Mouse (Mus musculus): ENCODE results near the gene Reep1. TPM values are rescaled to one million over a fixed set of nuclear protein-coding genes. Genes with fewer than 3 reads are reported as not detected.

Reep1 gene
- polyA plus RNA-seq, 1 experiment from 2014 or later = 18.0 TPM

GRCm38 (mm10) chr6:71783165-71783564, 75.8 kb downstream of the Reep1 start:
- Histone ChIP-seq H3K27me3 (no peaks in the 10 kb centered on the region), H3K27ac (no peak overlapping the region), H3K4me2 (no peak overlapping the region), H3K4me1 (replicated peaks) (peaks cover 12% of the 10 kb centered on the region), H3K9me3 (replicated peaks) (no peaks in the 10 kb centered on the region), H3K36me3 (peaks cover 6% of the 10 kb centered on the region; the same call in 1 of the 2 replicates), H3K4me3 (no peak overlapping the region), H3K9ac (no peak overlapping the region)
- no peak for ATAC-seq (replicated peaks; ENCODE audit: insufficient number of reproducible peaks, insufficient read depth, low FRiP score, low read depth)
- 90% methylated on average over 5 of the region's 5 CpGs for WGBS

- no peak overlapping the region for H3K4me3 ChIP-seq
- H3K36me3 ChIP-seq = peaks cover 6% of the 10 kb centered on the region; the same call in 1 of the 2 replicates
- 31% methylated on average over 9 of the region's 9 CpGs for WGBS
- no peaks in the 10 kb centered on the region for H3K27me3 ChIP-seq
- H3K27ac ChIP-seq = peak overlapping the region; percentile 6; the same call in 1 of the 2 replicates
- H3K9me3 ChIP-seq (replicated peaks) = no peaks in the 10 kb centered on the region
- peak; percentile 70; the same call in 1 of the 2 replicates for ATAC-seq (replicated peaks; ENCODE audit: insufficient number of reproducible peaks, insufficient read depth, low FRiP score, low read depth)
- H3K9ac ChIP-seq = no peak overlapping the region
- peaks cover 12% of the 10 kb centered on the region; the same call in 1 of the 2 replicates for H3K4me1 ChIP-seq (replicated peaks)
- no peak overlapping the region for H3K4me2 ChIP-seq
Observed at GRCm38 (mm10) chr6:71788348-71788747, 81.0 kb downstream of the Reep1 start.

GRCm38 (mm10) chr6:71791771-71792170, 84.4 kb downstream of the Reep1 start:
- WGBS = 87% methylated on average over 6 of the region's 6 CpGs
- H3K9me3 ChIP-seq (replicated peaks) = no peaks in the 10 kb centered on the region
- no peaks in the 10 kb centered on the region for H3K27me3 ChIP-seq
- H3K36me3 ChIP-seq = no peaks in the 10 kb centered on the region; the same call in 1 of the 2 replicates
- no peak overlapping the region for H3K27ac ChIP-seq
- ATAC-seq (replicated peaks; ENCODE audit: insufficient number of reproducible peaks, insufficient read depth, low FRiP score, low read depth) = no peak
- H3K9ac ChIP-seq = no peak overlapping the region
- H3K4me1 ChIP-seq (replicated peaks) = peaks cover 13% of the 10 kb centered on the region; the same call in 1 of the 2 replicates
- no peak overlapping the region for H3K4me2 ChIP-seq
- no peak overlapping the region for H3K4me3 ChIP-seq

- Histone ChIP-seq H3K36me3 (no peaks in the 10 kb centered on the region; the same call in 1 of the 2 replicates), H3K27me3 (no peaks in the 10 kb centered on the region), H3K9ac (no peak overlapping the region), H3K9me3 (replicated peaks) (no peaks in the 10 kb centered on the region), H3K4me2 (no peak overlapping the region), H3K27ac (no peak overlapping the region), H3K4me1 (replicated peaks) (peaks cover 9% of the 10 kb centered on the region), H3K4me3 (no peak overlapping the region)
- WGBS = 66% methylated on average over 3 of the region's 3 CpGs
- no peak for ATAC-seq (replicated peaks; ENCODE audit: insufficient number of reproducible peaks, insufficient read depth, low FRiP score, low read depth)
Observed at GRCm38 (mm10) chr6:71799391-71799790, 92.0 kb downstream of the Reep1 start.

- H3K4me1 ChIP-seq (replicated peaks) = peaks cover 26% of the 10 kb centered on the region
- no peak overlapping the region for H3K4me2 ChIP-seq
- H3K4me3 ChIP-seq = no peak overlapping the region
- H3K36me3 ChIP-seq = no peaks in the 10 kb centered on the region
- H3K27me3 ChIP-seq = no peaks in the 10 kb centered on the region
- WGBS = 59% methylated on average over 7 of the region's 7 CpGs
- no peak overlapping the region for H3K27ac ChIP-seq
- no peak overlapping the region for H3K9ac ChIP-seq
- ATAC-seq (replicated peaks; ENCODE audit: insufficient number of reproducible peaks, insufficient read depth, low FRiP score, low read depth) = no peak
- H3K9me3 ChIP-seq (replicated peaks) = no peaks in the 10 kb centered on the region
Observed at GRCm38 (mm10) chr6:71801011-71801713, 93.8 kb downstream of the Reep1 start.

GRCm38 (mm10) chr6:71801714-71802094, 94.3 kb downstream of the Reep1 start:
- no peak for ATAC-seq (replicated peaks; ENCODE audit: insufficient number of reproducible peaks, insufficient read depth, low FRiP score, low read depth)
- H3K27ac ChIP-seq = no peak overlapping the region
- WGBS = 64% methylated on average over 10 of the region's 10 CpGs
- no peak overlapping the region for H3K9ac ChIP-seq
- H3K4me1 ChIP-seq (replicated peaks) = peaks cover 25% of the 10 kb centered on the region
- H3K36me3 ChIP-seq = no peaks in the 10 kb centered on the region
- no peak overlapping the region for H3K4me2 ChIP-seq
- no peaks in the 10 kb centered on the region for H3K27me3 ChIP-seq
- H3K9me3 ChIP-seq (replicated peaks) = no peaks in the 10 kb centered on the region
- no peak overlapping the region for H3K4me3 ChIP-seq

- 78% methylated on average over 1 of the region's 1 CpGs for WGBS
- Histone ChIP-seq H3K4me1 (replicated peaks) (peaks cover 23% of the 10 kb centered on the region), H3K36me3 (no peaks in the 10 kb centered on the region), H3K9me3 (replicated peaks) (no peaks in the 10 kb centered on the region), H3K4me3 (no peak overlapping the region), H3K4me2 (no peak overlapping the region), H3K9ac (no peak overlapping the region), H3K27ac (peak overlapping the region; percentile 86), H3K27me3 (no peaks in the 10 kb centered on the region)
- ATAC-seq (replicated peaks; ENCODE audit: insufficient number of reproducible peaks, insufficient read depth, low FRiP score, low read depth) = no peak
Observed at GRCm38 (mm10) chr6:71803609-71804008, 96.2 kb downstream of the Reep1 start.

GRCm38 (mm10) chr6:71804061-71804829, 96.9 kb downstream of the Reep1 start:
- peak; percentile 81 for ATAC-seq (replicated peaks; ENCODE audit: insufficient number of reproducible peaks, insufficient read depth, low FRiP score, low read depth)
- H3K4me1 ChIP-seq (replicated peaks) = peaks cover 23% of the 10 kb centered on the region
- H3K27ac ChIP-seq = peak overlapping the region; percentile 86
- 11% methylated on average over 12 of the region's 12 CpGs for WGBS
- no peak overlapping the region; the same call in 1 of the 2 replicates for H3K4me3 ChIP-seq
- H3K36me3 ChIP-seq = no peaks in the 10 kb centered on the region
- no peaks in the 10 kb centered on the region for H3K27me3 ChIP-seq
- H3K4me2 ChIP-seq = peak overlapping the region; percentile 49
- H3K9me3 ChIP-seq (replicated peaks) = no peaks in the 10 kb centered on the region
- no peak overlapping the region for H3K9ac ChIP-seq

GRCm38 (mm10) chr6:71806713-71807112, 99.4 kb downstream of the Reep1 start:
- no peaks in the 10 kb centered on the region for H3K27me3 ChIP-seq
- H3K27ac ChIP-seq = no peak overlapping the region
- no peak overlapping the region for H3K4me3 ChIP-seq
- no peak overlapping the region for H3K9ac ChIP-seq
- no peak overlapping the region for H3K4me2 ChIP-seq
- peaks cover 8% of the 10 kb centered on the region; the same call in 1 of the 2 replicates for H3K36me3 ChIP-seq
- ATAC-seq (replicated peaks; ENCODE audit: insufficient number of reproducible peaks, insufficient read depth, low FRiP score, low read depth) = no peak
- H3K9me3 ChIP-seq (replicated peaks) = no peaks in the 10 kb centered on the region
- peaks cover 23% of the 10 kb centered on the region for H3K4me1 ChIP-seq (replicated peaks)
- 80% methylated on average over 1 of the region's 1 CpGs for WGBS

GRCm38 (mm10) chr6:71809890-71810289, 102.5 kb downstream of the Reep1 start:
- Histone ChIP-seq H3K27me3 (no peaks in the 10 kb centered on the region), H3K4me3 (no peak overlapping the region), H3K36me3 (peaks cover 28% of the 10 kb centered on the region), H3K27ac (no peak overlapping the region), H3K4me1 (replicated peaks) (peaks cover 12% of the 10 kb centered on the region), H3K4me2 (no peak overlapping the region), H3K9me3 (replicated peaks) (no peaks in the 10 kb centered on the region), H3K9ac (no peak overlapping the region)
- no peak for ATAC-seq (replicated peaks; ENCODE audit: insufficient number of reproducible peaks, insufficient read depth, low FRiP score, low read depth)
- WGBS = 90% methylated on average over 9 of the region's 9 CpGs

GRCm38 (mm10) chr6:71812820-71813219, 105.5 kb downstream of the Reep1 start:
- H3K9me3 ChIP-seq (replicated peaks) = no peaks in the 10 kb centered on the region
- 72% methylated on average over 2 of the region's 2 CpGs for WGBS
- no peak overlapping the region for H3K9ac ChIP-seq
- ATAC-seq (replicated peaks; ENCODE audit: insufficient number of reproducible peaks, insufficient read depth, low FRiP score, low read depth) = no peak
- H3K27me3 ChIP-seq = no peaks in the 10 kb centered on the region
- H3K36me3 ChIP-seq = peaks cover 58% of the 10 kb centered on the region
- no peak overlapping the region for H3K27ac ChIP-seq
- H3K4me1 ChIP-seq (replicated peaks) = no peaks in the 10 kb centered on the region
- no peak overlapping the region for H3K4me2 ChIP-seq
- H3K4me3 ChIP-seq = no peak overlapping the region

Data from heart, embryonic 15.5 days (tissue).